Mouse (Mus musculus): ENCODE measurements around the gene Rmnd1.

- no peak for TF ChIP-seq CTCF (IDR thresholded peaks at IDR 0.05; ENCODE audit: low read depth, low read length)
- TF ChIP-seq POLR2A (IDR thresholded peaks at IDR 0.05; ENCODE audit: insufficient read depth, low read length) = no peak
- no peak for TF ChIP-seq EP300 (IDR thresholded peaks at IDR 0.05; ENCODE audit: insufficient read depth, low read depth, low read length)
Observed at GRCm38 (mm10) chr10:4364618-4365017, 67.6 kb downstream of the Rmnd1 start.

All from ES-Bruce4 (cell line).